Mouse (Mus musculus): Measurements from ENCODE around the gene Ftsj1.

DNA sequence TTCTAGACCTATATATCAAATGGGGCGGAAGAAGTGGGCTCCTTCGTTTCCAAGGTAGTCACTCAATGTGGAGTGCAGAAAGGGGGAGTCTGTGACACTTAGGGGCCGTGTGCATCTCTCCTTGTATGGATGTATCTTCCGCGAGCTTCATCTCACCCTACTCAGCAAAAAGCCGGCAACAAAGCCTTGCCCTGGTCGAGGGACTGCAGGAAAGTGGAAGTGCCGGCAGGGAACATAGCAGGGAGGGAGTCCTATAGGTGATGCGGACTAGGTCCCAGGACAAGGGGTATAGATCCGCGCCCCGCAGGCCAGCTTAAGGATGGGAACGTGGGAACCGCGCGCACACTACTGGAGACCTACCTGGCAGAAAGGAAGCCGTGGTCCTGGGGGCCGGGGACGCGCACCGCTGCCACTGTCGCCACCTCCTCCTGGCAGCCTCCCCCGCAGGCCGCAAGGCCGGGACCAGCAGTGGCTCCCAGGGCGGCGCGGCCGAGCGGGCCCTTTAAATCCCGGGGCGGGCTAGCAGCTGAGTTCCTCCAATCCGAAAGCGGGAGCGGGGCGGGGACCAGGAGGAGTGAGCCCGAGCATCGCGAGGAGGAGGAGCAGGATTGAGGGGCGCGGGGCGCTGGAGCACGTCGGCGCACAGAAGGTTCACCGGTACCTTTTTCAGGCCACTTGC lies 46.1 kb downstream of the Ftsj1 start, which contains the start of gene Porcn:
- TF ChIP-seq CTCF (IDR thresholded peaks at IDR 0.05; ENCODE audit: control insufficient read depth, insufficient read depth, low read length) = no peak
- TF ChIP-seq POLR2A (IDR thresholded peaks at IDR 0.05; ENCODE audit: borderline replicate concordance, control insufficient read depth, low read depth, low read length) = 0 out of 2 replicates have a peak, but pooled peaks have one; percentile 17
